Mouse (Mus musculus): ENCODE measurements around the gene Snx33. TPM values are rescaled to one million over a fixed set of nuclear protein-coding genes. Genes with fewer than 3 reads are reported as not detected.
"Not testable (repeated sequence)": the region's sequence is repeated elsewhere in the genome, so short reads cannot be mapped to it uniquely, and the experiment has no call there.

Snx33 gene
- total RNA-seq, 2 experiments from 2014 or later = 9.9 to 11.7 TPM

- intact Hi-C loops (cut with DNase I) = loop anchor here (1.0 to 5.0 kb wide), 4 partner anchors 17 to 203 kb away; partner anchors contain the start of genes Man2c1 and Sin3a
- peak; percentile 59 to 66 for DNase-seq
Measured at GRCm38 (mm10) chr9:56927191-56928012, 769 bp downstream of the Snx33 start.

- intact Hi-C loops (cut with DNase I) = loop anchor here (5.0 kb wide), 1 partner anchor 146 kb away; the partner anchor contains the start of gene Sin3a
- DNase-seq = no peak
Measured at GRCm38 (mm10) chr9:56926387-56926786, 1.8 kb downstream of the Snx33 start.

GRCm38 (mm10) chr9:56926025-56926360 is 2.2 kb downstream of the Snx33 start:
- DNase-seq = no peak
- intact Hi-C loops (cut with DNase I) = loop anchor here (5.0 kb wide), 1 partner anchor 146 kb away; the partner anchor contains the start of gene Sin3a

GRCm38 (mm10) chr9:56925291-56926024 is 2.7 kb downstream of the Snx33 start:
- DNase-seq = no peak
- intact Hi-C loops (cut with DNase I) = loop anchor here (5.0 kb wide), 1 partner anchor 147 kb away; the partner anchor contains the start of gene Sin3a

- peak; percentile 87 to 93 for DNase-seq
- intact Hi-C loops (cut with DNase I) = loop anchor here (5.0 kb wide), 1 partner anchor 148 kb away; the partner anchor contains the start of gene Sin3a
Measured at GRCm38 (mm10) chr9:56924651-56925027, 3.5 kb downstream of the Snx33 start.

GRCm38 (mm10) chr9:56923841-56924650 is 4.1 kb downstream of the Snx33 start:
- no peak for DNase-seq
- intact Hi-C loops (cut with DNase I) = no loop called here

- intact Hi-C loops (cut with DNase I) = no loop called here
- DNase-seq = no peak
Measured at GRCm38 (mm10) chr9:56922746-56923145, 5.4 kb downstream of the Snx33 start.

GRCm38 (mm10) chr9:56918466-56918865 is 9.7 kb downstream of the Snx33 start:
- DNase-seq = no peak
- intact Hi-C loops (cut with DNase I) = no loop called here

- DNase-seq = no peak
- intact Hi-C loops (cut with DNase I) = no loop called here
Measured at GRCm38 (mm10) chr9:56917131-56917530, 11.0 kb downstream of the Snx33 start.

- peak in 1 of 2 experiments; percentile 77 for DNase-seq
- intact Hi-C loops (cut with DNase I) = no loop called here
Measured at GRCm38 (mm10) chr9:56915695-56916410, 12.3 kb downstream of the Snx33 start.

- intact Hi-C loops (cut with DNase I) = no loop called here
Measured at GRCm38 (mm10) chr9:56915116-56915515, 13.1 kb downstream of the Snx33 start.

GRCm38 (mm10) chr9:56913991-56914390 is 14.2 kb downstream of the Snx33 start:
- DNase-seq = no peak
- intact Hi-C loops (cut with DNase I) = no loop called here

More at GRCm38 (mm10) chr9:56915116-56915515, 13.1 kb downstream of the Snx33 start:
- no peak for DNase-seq

GRCm38 (mm10) chr9:56911017-56911416 is 17.2 kb downstream of the Snx33 start:
- intact Hi-C loops (cut with DNase I) = no loop called here
- no peak for DNase-seq

GRCm38 (mm10) chr9:56909991-56910390 is 18.2 kb downstream of the Snx33 start:
- intact Hi-C loops (cut with DNase I); DNase-seq: not testable (repeated sequence)

- DNase-seq = no peak
- intact Hi-C loops (cut with DNase I) = no loop called here
Measured at GRCm38 (mm10) chr9:56907549-56907948, 20.6 kb downstream of the Snx33 start.

- intact Hi-C loops (cut with DNase I) = no loop called here
Measured at GRCm38 (mm10) chr9:56903662-56904061, 24.5 kb downstream of the Snx33 start.

GRCm38 (mm10) chr9:56901187-56901586 is 27.0 kb downstream of the Snx33 start:
- DNase-seq = no peak
- intact Hi-C loops (cut with DNase I) = no loop called here

More at GRCm38 (mm10) chr9:56903662-56904061, 24.5 kb downstream of the Snx33 start:
- DNase-seq = no peak

- intact Hi-C loops (cut with DNase I) = no loop called here
- DNase-seq = no peak
Measured at GRCm38 (mm10) chr9:56900571-56900970, 27.6 kb downstream of the Snx33 start.

GRCm38 (mm10) chr9:56900060-56900459 is 28.1 kb downstream of the Snx33 start:
- no peak for DNase-seq
- intact Hi-C loops (cut with DNase I) = no loop called here

- DNase-seq = no peak
- intact Hi-C loops (cut with DNase I) = no loop called here
Measured at GRCm38 (mm10) chr9:56899409-56899808, 28.8 kb downstream of the Snx33 start.

Measured in heart, postnatal 14 days (tissue).